Mouse (Mus musculus): ENCODE results near the gene Nanos3. TPM values are rescaled to one million over a fixed set of nuclear protein-coding genes. Genes with fewer than 3 reads are reported as not detected.

Nanos3 gene
- polyA plus RNA-seq, 1 experiment = 2.1 TPM

GRCm38 (mm10) chr8:84184085-84185043 is 653 bp downstream of the Nanos3 start:
- no peak for DNase-seq (ENCODE audit: extremely low spot score in 1 of 2, low spot score in 1 of 2)

- no peak for DNase-seq (ENCODE audit: extremely low spot score in 1 of 2, low spot score in 1 of 2)
Measured at GRCm38 (mm10) chr8:84183261-84184084, 1.5 kb downstream of the Nanos3 start.

GRCm38 (mm10) chr8:84182833-84183232 is 2.2 kb downstream of the Nanos3 start:
- DNase-seq (ENCODE audit: extremely low spot score in 1 of 2, low spot score in 1 of 2) = no peak

- peak in 1 of 2 experiments; percentile 32 for DNase-seq (ENCODE audit: extremely low spot score in 1 of 2, low spot score in 1 of 2)
Measured at GRCm38 (mm10) chr8:84180530-84181190, 4.4 kb downstream of the Nanos3 start.

- no peak for DNase-seq (ENCODE audit: extremely low spot score in 1 of 2, low spot score in 1 of 2)
Measured at GRCm38 (mm10) chr8:84179946-84180345, 5.1 kb downstream of the Nanos3 start.

- DNase-seq (ENCODE audit: extremely low spot score in 1 of 2, low spot score in 1 of 2) = no peak
Measured at GRCm38 (mm10) chr8:84178592-84178991, 6.4 kb downstream of the Nanos3 start.

GRCm38 (mm10) chr8:84177405-84177804 is 7.6 kb downstream of the Nanos3 start:
- DNase-seq (ENCODE audit: extremely low spot score in 1 of 2, low spot score in 1 of 2) = no peak

GRCm38 (mm10) chr8:84176560-84176959 is 8.5 kb downstream of the Nanos3 start:
- no peak for DNase-seq (ENCODE audit: extremely low spot score in 1 of 2, low spot score in 1 of 2)

GRCm38 (mm10) chr8:84173861-84174260 is 11.2 kb downstream of the Nanos3 start:
- DNase-seq (ENCODE audit: extremely low spot score in 1 of 2, low spot score in 1 of 2) = no peak

- no peak for DNase-seq (ENCODE audit: extremely low spot score in 1 of 2, low spot score in 1 of 2)
Measured at GRCm38 (mm10) chr8:84170096-84170495, 14.9 kb downstream of the Nanos3 start.

GRCm38 (mm10) chr8:84167696-84168095 is 17.3 kb downstream of the Nanos3 start:
- DNase-seq (ENCODE audit: extremely low spot score in 1 of 2, low spot score in 1 of 2) = no peak

GRCm38 (mm10) chr8:84157620-84158019 is 27.4 kb downstream of the Nanos3 start:
- DNase-seq (ENCODE audit: extremely low spot score in 1 of 2, low spot score in 1 of 2) = no peak

GRCm38 (mm10) chr8:84149181-84149580 is 35.8 kb downstream of the Nanos3 start:
- DNase-seq (ENCODE audit: extremely low spot score in 1 of 2, low spot score in 1 of 2) = no peak

GRCm38 (mm10) chr8:84148531-84148850 is 36.5 kb downstream of the Nanos3 start:
- DNase-seq (ENCODE audit: extremely low spot score in 1 of 2, low spot score in 1 of 2) = no peak

- DNase-seq (ENCODE audit: extremely low spot score in 1 of 2, low spot score in 1 of 2) = peak; percentile 94 to 97
Measured at GRCm38 (mm10) chr8:84147769-84148530, 37.1 kb downstream of the Nanos3 start, which contains the start of the genes Cc2d1a and 4930432K21Rik. Gene Cc2d1a, minus strand, starts transcription at chr8:84147936. Gene 4930432K21Rik, plus strand, starts transcription at chr8:84148025.

- DNase-seq (ENCODE audit: extremely low spot score in 1 of 2, low spot score in 1 of 2) = peak in 1 of 2 experiments; percentile 13
Measured at GRCm38 (mm10) chr8:84147324-84147766, 37.7 kb downstream of the Nanos3 start.

GRCm38 (mm10) chr8:84144636-84145245 is 40.3 kb downstream of the Nanos3 start:
- DNase-seq (ENCODE audit: extremely low spot score in 1 of 2, low spot score in 1 of 2) = no peak

- DNase-seq (ENCODE audit: extremely low spot score in 1 of 2, low spot score in 1 of 2) = no peak
Measured at GRCm38 (mm10) chr8:84140838-84141237, 44.2 kb downstream of the Nanos3 start.

- no peak for DNase-seq (ENCODE audit: extremely low spot score in 1 of 2, low spot score in 1 of 2)
Measured at GRCm38 (mm10) chr8:84137848-84138247, 47.2 kb downstream of the Nanos3 start.

Measured in frontal cortex, adult 2 months (tissue).